Mouse (Mus musculus): ENCODE measurements at regions not wholly inside any gene's neighbourhood (a gene's known extent, or its start where the extent isn't known, plus 50 kb on each side); places are given as distances from the start of the nearest gene placed in this dataset.

- Histone ChIP-seq H3K27me3 (ENCODE audit: control insufficient read depth, insufficient read depth, low read length) (no peaks in the 10 kb centered on the region), H3K9ac (ENCODE audit: low read length) (no peak overlapping the region), H3K4me3 (ENCODE audit: low read depth, low read length) (no peak overlapping the region), H3K9me3 (ENCODE audit: control insufficient read depth, low read length) (no peaks in the 10 kb centered on the region), H3K27ac (replicated peaks; ENCODE audit: low read depth, low read length) (no peak overlapping the region), H3K36me3 (ENCODE audit: control insufficient read depth, insufficient read depth, low read length) (no peaks in the 10 kb centered on the region), H3K4me2 (ENCODE audit: low read depth, severe bottlenecking) (no peak overlapping the region), H3K4me1 (ENCODE audit: control insufficient read depth, insufficient read depth, low read length) (no peaks in the 10 kb centered on the region)
- DNase-seq (ENCODE audit: low spot score) (no peak), ATAC-seq (ENCODE audit: insufficient number of reproducible peaks, low FRiP score, low TSS enrichment, low read depth) (no peak)
- 93% methylated on average over 4 of the region's 4 CpGs for WGBS
Observed at GRCm38 (mm10) chr4:47681141-47681540, 206.7 kb downstream of the Sec61b start.

- Histone ChIP-seq H3K27ac (replicated peaks; ENCODE audit: low read depth, low read length) (no peak overlapping the region), H3K4me1 (ENCODE audit: control insufficient read depth, insufficient read depth, low read length) (no peaks in the 10 kb centered on the region), H3K4me2 (ENCODE audit: low read depth, severe bottlenecking) (no peak overlapping the region), H3K4me3 (ENCODE audit: low read depth, low read length) (no peak overlapping the region), H3K9me3 (ENCODE audit: control insufficient read depth, low read length) (no peaks in the 10 kb centered on the region), H3K36me3 (ENCODE audit: control insufficient read depth, insufficient read depth, low read length) (no peaks in the 10 kb centered on the region), H3K9ac (ENCODE audit: low read length) (no peak overlapping the region), H3K27me3 (ENCODE audit: control insufficient read depth, insufficient read depth, low read length) (no peaks in the 10 kb centered on the region)
- no peak for ATAC-seq (ENCODE audit: insufficient number of reproducible peaks, low FRiP score, low TSS enrichment, low read depth)
- WGBS: 89% methylated on average over 2 of the region's 2 CpGs
- no peak for DNase-seq (ENCODE audit: low spot score)
Observed at GRCm38 (mm10) chr4:47691207-47691606, 216.7 kb downstream of the Sec61b start.

- ATAC-seq (ENCODE audit: insufficient number of reproducible peaks, low FRiP score, low TSS enrichment, low read depth): no peak
- H3K9ac ChIP-seq (ENCODE audit: low read length): no peak overlapping the region
Observed at GRCm38 (mm10) chr4:47692654-47693053, 218.2 kb downstream of the Sec61b start.

GRCm38 (mm10) chr4:47693221-47693620, 218.8 kb downstream of the Sec61b start:
- no peak for ATAC-seq (ENCODE audit: insufficient number of reproducible peaks, low FRiP score, low TSS enrichment, low read depth)
- Histone ChIP-seq H3K4me3 (ENCODE audit: low read depth, low read length) (no peak overlapping the region), H3K27ac (replicated peaks; ENCODE audit: low read depth, low read length) (no peak overlapping the region), H3K36me3 (ENCODE audit: control insufficient read depth, insufficient read depth, low read length) (no peaks in the 10 kb centered on the region), H3K9ac (ENCODE audit: low read length) (no peak overlapping the region), H3K4me2 (ENCODE audit: low read depth, severe bottlenecking) (no peak overlapping the region), H3K9me3 (ENCODE audit: control insufficient read depth, low read length) (no peaks in the 10 kb centered on the region), H3K4me1 (ENCODE audit: control insufficient read depth, insufficient read depth, low read length) (no peaks in the 10 kb centered on the region), H3K27me3 (ENCODE audit: control insufficient read depth, insufficient read depth, low read length) (no peaks in the 10 kb centered on the region)
- WGBS: 82% methylated on average over 12 of the region's 12 CpGs
- DNase-seq (ENCODE audit: low spot score): no peak

More at GRCm38 (mm10) chr4:47692654-47693053, 218.2 kb downstream of the Sec61b start:
- Histone ChIP-seq H3K27me3 (ENCODE audit: control insufficient read depth, insufficient read depth, low read length) (no peaks in the 10 kb centered on the region), H3K36me3 (ENCODE audit: control insufficient read depth, insufficient read depth, low read length) (no peaks in the 10 kb centered on the region), H3K4me2 (ENCODE audit: low read depth, severe bottlenecking) (no peak overlapping the region), H3K9me3 (ENCODE audit: control insufficient read depth, low read length) (no peaks in the 10 kb centered on the region), H3K4me1 (ENCODE audit: control insufficient read depth, insufficient read depth, low read length) (no peaks in the 10 kb centered on the region), H3K4me3 (ENCODE audit: low read depth, low read length) (no peak overlapping the region), H3K27ac (replicated peaks; ENCODE audit: low read depth, low read length) (no peak overlapping the region)
- no peak for DNase-seq (ENCODE audit: low spot score)

DNA sequence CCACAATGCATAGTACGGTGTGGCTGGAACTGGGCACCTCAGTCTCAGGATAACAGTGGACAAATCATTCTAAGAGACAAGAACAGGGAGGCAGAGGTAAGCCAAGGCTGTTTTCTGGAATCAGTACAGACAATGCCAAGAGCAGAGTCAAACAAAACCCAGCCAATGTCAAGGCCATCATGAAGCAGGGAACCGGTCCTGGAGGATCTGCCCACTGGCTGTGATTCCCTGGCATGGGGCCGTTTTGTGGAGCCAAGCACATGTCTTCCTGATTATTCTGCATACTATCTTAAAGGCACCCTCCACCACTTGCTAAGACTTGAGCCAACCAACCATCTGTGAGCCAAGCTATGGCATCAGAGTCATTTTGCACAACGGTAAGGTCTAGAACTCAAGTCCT, 222.6 kb downstream of the Sec61b start:
- H3K4me2 ChIP-seq (ENCODE audit: low read depth, severe bottlenecking): no peak overlapping the region
- no peaks in the 10 kb centered on the region for H3K36me3 ChIP-seq (ENCODE audit: control insufficient read depth, insufficient read depth, low read length)
- no peak overlapping the region for H3K27ac ChIP-seq (replicated peaks; ENCODE audit: low read depth, low read length)
- no peaks in the 10 kb centered on the region for H3K4me1 ChIP-seq (ENCODE audit: control insufficient read depth, insufficient read depth, low read length)
- no peaks in the 10 kb centered on the region for H3K9me3 ChIP-seq (ENCODE audit: control insufficient read depth, low read length)
- no peak for ATAC-seq (ENCODE audit: insufficient number of reproducible peaks, low FRiP score, low TSS enrichment, low read depth)
- H3K27me3 ChIP-seq (ENCODE audit: control insufficient read depth, insufficient read depth, low read length): no peaks in the 10 kb centered on the region
- 95% methylated on average over 4 of the region's 4 CpGs for WGBS
- H3K9ac ChIP-seq (ENCODE audit: low read length): no peak overlapping the region
- no peak overlapping the region for H3K4me3 ChIP-seq (ENCODE audit: low read depth, low read length)
- no peak for DNase-seq (ENCODE audit: low spot score)

DNA sequence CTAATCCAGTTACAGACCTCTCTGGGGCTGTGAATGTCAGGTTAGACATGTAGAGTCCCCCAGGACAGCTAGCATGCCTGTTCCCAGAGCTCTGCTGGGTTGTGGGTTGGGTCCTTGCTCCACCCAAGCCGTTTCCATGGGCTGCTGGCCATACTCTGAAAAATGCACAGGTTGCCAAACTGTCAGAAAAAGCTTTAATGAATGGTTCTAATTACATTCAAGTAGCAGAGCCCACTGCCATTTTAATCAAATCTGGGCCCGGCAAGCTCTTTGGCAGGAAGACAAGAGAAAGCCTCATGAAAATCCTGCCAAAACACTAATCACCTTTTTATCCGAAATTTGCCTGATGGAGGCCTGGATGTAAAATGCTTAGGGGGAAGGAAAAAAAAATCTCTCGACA, 224.1 kb downstream of the Sec61b start:
- whole genome bisulfite sequencing: 55% methylated on average over 4 of the region's 4 CpGs
- no peak for ATAC-seq (ENCODE audit: insufficient number of reproducible peaks, low FRiP score, low TSS enrichment, low read depth)

DNA sequence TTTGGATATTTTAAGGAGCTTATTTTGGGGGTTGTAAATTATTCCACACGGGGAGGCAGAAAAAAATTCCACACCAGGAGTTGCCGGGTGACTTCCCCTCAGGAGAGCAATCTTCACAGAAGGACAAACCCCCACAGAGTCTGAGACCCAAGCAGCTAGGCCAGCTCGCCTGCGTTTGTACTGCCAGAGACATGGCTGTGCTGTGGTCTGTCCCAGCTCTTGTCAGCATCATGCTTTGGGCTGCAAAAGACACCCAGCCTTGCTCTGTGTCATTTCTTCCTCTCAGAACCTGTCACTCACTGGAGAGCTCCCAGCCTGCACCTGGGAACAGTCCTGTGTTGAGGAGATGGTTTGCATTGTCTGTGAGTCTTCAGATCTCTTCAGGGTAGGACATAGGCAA, 224.5 kb downstream of the Sec61b start:
- 55% methylated on average over 4 of the region's 4 CpGs for WGBS
- DNase-seq (ENCODE audit: low spot score) (no peak), ATAC-seq (ENCODE audit: insufficient number of reproducible peaks, low FRiP score, low TSS enrichment, low read depth) (no peak)
- Histone ChIP-seq H3K9me3 (ENCODE audit: control insufficient read depth, low read length) (no peaks in the 10 kb centered on the region), H3K27me3 (ENCODE audit: control insufficient read depth, insufficient read depth, low read length) (no peaks in the 10 kb centered on the region), H3K4me1 (ENCODE audit: control insufficient read depth, insufficient read depth, low read length) (no peaks in the 10 kb centered on the region), H3K4me2 (ENCODE audit: low read depth, severe bottlenecking) (no peak overlapping the region), H3K4me3 (ENCODE audit: low read depth, low read length) (no peak overlapping the region), H3K27ac (replicated peaks; ENCODE audit: low read depth, low read length) (no peak overlapping the region), H3K36me3 (ENCODE audit: control insufficient read depth, insufficient read depth, low read length) (no peaks in the 10 kb centered on the region), H3K9ac (ENCODE audit: low read length) (no peak overlapping the region)

More for the DNA sequence above, 224.1 kb downstream of the Sec61b start:
- no peaks in the 10 kb centered on the region for H3K4me1 ChIP-seq (ENCODE audit: control insufficient read depth, insufficient read depth, low read length)
- no peaks in the 10 kb centered on the region for H3K9me3 ChIP-seq (ENCODE audit: control insufficient read depth, low read length)
- no peak overlapping the region for H3K27ac ChIP-seq (replicated peaks; ENCODE audit: low read depth, low read length)
- H3K36me3 ChIP-seq (ENCODE audit: control insufficient read depth, insufficient read depth, low read length): no peaks in the 10 kb centered on the region
- H3K4me3 ChIP-seq (ENCODE audit: low read depth, low read length): no peak overlapping the region
- no peaks in the 10 kb centered on the region for H3K27me3 ChIP-seq (ENCODE audit: control insufficient read depth, insufficient read depth, low read length)
- H3K4me2 ChIP-seq (ENCODE audit: low read depth, severe bottlenecking): no peak overlapping the region
- DNase-seq (ENCODE audit: low spot score): no peak
- no peak overlapping the region for H3K9ac ChIP-seq (ENCODE audit: low read length)

- 83% methylated on average over 2 of the region's 2 CpGs for WGBS
- Histone ChIP-seq H3K9me3 (ENCODE audit: control insufficient read depth, low read length) (no peaks in the 10 kb centered on the region), H3K4me3 (ENCODE audit: low read depth, low read length) (no peak overlapping the region), H3K4me2 (ENCODE audit: low read depth, severe bottlenecking) (no peak overlapping the region), H3K27me3 (ENCODE audit: control insufficient read depth, insufficient read depth, low read length) (no peaks in the 10 kb centered on the region), H3K36me3 (ENCODE audit: control insufficient read depth, insufficient read depth, low read length) (no peaks in the 10 kb centered on the region), H3K9ac (ENCODE audit: low read length) (no peak overlapping the region), H3K4me1 (ENCODE audit: control insufficient read depth, insufficient read depth, low read length) (no peaks in the 10 kb centered on the region), H3K27ac (replicated peaks; ENCODE audit: low read depth, low read length) (no peak overlapping the region)
- no peak for DNase-seq (ENCODE audit: low spot score)
- no peak for ATAC-seq (ENCODE audit: insufficient number of reproducible peaks, low FRiP score, low TSS enrichment, low read depth)
Observed at GRCm38 (mm10) chr4:47703501-47703900, 229.0 kb downstream of the Sec61b start.

GRCm38 (mm10) chr4:47704607-47705006, 230.1 kb downstream of the Sec61b start:
- no peaks in the 10 kb centered on the region for H3K27me3 ChIP-seq (ENCODE audit: control insufficient read depth, insufficient read depth, low read length)
- no peaks in the 10 kb centered on the region for H3K4me1 ChIP-seq (ENCODE audit: control insufficient read depth, insufficient read depth, low read length)
- no peaks in the 10 kb centered on the region for H3K9me3 ChIP-seq (ENCODE audit: control insufficient read depth, low read length)
- WGBS: 81% methylated on average over 4 of the region's 4 CpGs
- no peak overlapping the region for H3K27ac ChIP-seq (replicated peaks; ENCODE audit: low read depth, low read length)
- H3K36me3 ChIP-seq (ENCODE audit: control insufficient read depth, insufficient read depth, low read length): no peaks in the 10 kb centered on the region
- no peak for DNase-seq (ENCODE audit: low spot score)
- no peak overlapping the region for H3K4me2 ChIP-seq (ENCODE audit: low read depth, severe bottlenecking)
- no peak overlapping the region for H3K9ac ChIP-seq (ENCODE audit: low read length)
- ATAC-seq (ENCODE audit: insufficient number of reproducible peaks, low FRiP score, low TSS enrichment, low read depth): no peak
- H3K4me3 ChIP-seq (ENCODE audit: low read depth, low read length): no peak overlapping the region
